Mouse (Mus musculus): Measurements from ENCODE around the gene Gm42669. TPM values are rescaled to one million over a fixed set of nuclear protein-coding genes. Genes with fewer than 3 reads are reported as not detected.

Gm42669 gene
- total RNA-seq (2023; ENCODE audit: inconsistent age), result 0.32 TPM in 1 of 4 replicates, not detected in the others

DNA sequence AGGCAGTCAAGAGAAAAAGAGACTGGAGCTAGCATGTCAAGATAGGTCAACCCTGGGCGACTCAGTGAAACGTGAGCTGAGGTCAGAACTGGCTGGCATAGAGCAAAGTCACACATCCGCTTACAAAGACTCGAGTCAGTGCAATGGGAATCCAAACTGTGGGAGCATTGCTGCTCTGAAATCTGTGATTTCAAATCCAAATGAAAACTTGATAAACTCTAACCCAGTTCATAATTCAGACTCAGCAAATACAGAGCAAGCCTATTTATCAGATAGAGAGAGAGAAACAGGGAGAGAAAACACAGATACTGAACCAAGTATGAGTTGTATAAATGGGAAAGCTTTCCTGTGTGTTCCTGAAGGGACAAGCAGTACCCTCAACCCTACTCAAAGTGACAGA, at the start of gene Gm42669:
Gene Gm42669, plus strand, starts transcription at position 301 of the 400 bp plus-strand sequence.

DNA sequence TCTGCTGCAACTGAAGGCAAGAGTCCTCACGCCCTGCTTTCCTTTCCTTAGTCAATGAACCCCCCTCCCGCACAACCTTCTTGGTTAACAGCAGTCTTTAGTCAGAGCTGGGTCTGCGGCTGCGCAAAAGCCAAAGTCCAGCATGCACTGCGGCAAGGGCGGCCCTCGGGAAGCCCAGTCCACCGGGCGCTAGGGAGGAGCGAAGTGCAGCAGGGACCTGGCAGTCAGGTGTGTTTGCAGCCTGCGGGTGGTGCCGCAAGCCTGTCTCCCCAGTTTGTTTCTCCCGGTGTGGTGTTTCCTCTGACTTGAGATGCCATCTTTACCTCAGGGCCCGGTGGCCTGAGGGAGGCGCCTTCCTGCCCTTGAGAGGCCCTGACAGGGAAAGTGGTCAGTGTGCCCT, 27.2 kb downstream of the Gm42669 start, which contains the start of gene 1700028K03Rik:
Gene 1700028K03Rik, plus strand, starts transcription at position 129 of the 400 bp plus-strand sequence.

DNA sequence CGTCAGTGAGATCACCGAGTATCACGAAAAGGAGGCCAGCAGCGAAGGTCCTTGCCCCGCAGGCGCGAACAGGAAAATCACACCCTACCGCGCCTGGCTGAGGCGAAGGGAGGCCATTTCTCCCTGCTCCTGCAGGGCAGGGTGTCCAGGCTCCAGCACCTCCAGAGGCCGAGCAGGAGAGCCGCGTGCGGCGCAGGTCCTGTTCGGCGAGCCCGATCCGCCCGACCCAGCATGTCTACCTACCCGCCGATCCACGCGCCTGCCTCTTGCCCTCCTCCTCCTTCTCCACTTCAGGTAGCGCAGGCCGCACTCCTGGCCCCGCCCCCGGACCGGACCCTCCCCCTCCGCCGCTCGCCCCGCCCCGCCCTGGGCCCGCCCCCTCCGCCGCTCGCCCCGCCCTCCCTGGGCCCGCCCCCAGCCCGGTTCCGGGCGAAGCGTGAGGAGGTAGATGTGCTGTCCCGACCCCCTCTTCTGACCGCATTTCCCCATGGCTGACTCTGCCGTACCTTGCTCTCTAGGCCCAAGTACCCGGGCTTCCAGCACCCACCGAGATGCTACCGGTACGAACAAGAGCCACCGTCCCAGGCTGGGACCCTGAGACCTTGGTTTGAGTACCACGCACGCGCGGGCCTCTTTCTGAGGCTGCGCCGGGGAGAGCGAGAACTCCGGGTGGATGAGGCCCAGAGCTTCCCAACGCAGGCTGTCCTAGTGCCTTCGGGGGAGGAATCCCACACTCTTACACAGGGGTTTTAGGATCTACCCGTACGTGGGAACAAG, 90.1 kb downstream of the Gm42669 start, which contains the start of the genes Rpap2 and Glmn:
Gene Rpap2, plus strand, starts transcription at position 73 of the 777 bp plus-strand sequence.
Gene Glmn, minus strand, starts transcription at position 588 of the 777 bp plus-strand sequence.

Other genes with a start within 250 kb of the Gm42669 start
- gene Tgfbr3, start 218.0 kb upstream of the Gm42669 start, total RNA-seq (2023; ENCODE audit: inconsistent age), result 0.38 to 0.54 TPM (median 0.47 TPM) in 4 replicates
- gene Brdt, start 176.5 kb upstream of the Gm42669 start, total RNA-seq (2023; ENCODE audit: inconsistent age), result 0.51 to 1.3 TPM (median 0.65 TPM) in 4 replicates
- not detected in 4 replicates for gene Ephx4, start 104.9 kb upstream of the Gm42669 start, total RNA-seq (2023; ENCODE audit: inconsistent age)
- not detected in 4 replicates for gene Lpcat2b, start 76.1 kb upstream of the Gm42669 start, total RNA-seq (2023; ENCODE audit: inconsistent age)
- gene Btbd8, start 69.6 kb upstream of the Gm42669 start, total RNA-seq (2023; ENCODE audit: inconsistent age), result 13.8 to 17.9 TPM (median 16.0 TPM) in 4 replicates
- gene 1700028K03Rik, start 27.1 kb downstream of the Gm42669 start, total RNA-seq (2023; ENCODE audit: inconsistent age), result 0.09 TPM in 1 of 4 replicates, not detected in the others
- 15.3 to 21.4 TPM (median 19.4 TPM) in 4 replicates for gene Rpap2, start 89.8 kb downstream of the Gm42669 start, total RNA-seq (2023; ENCODE audit: inconsistent age)
- gene Glmn, start 90.3 kb downstream of the Gm42669 start, total RNA-seq (2023; ENCODE audit: inconsistent age), result 9.7 to 16.9 TPM (median 13.4 TPM) in 4 replicates
- 45.2 to 50.2 TPM (median 47.1 TPM) in 4 replicates for gene Gfi1, start 218.4 kb downstream of the Gm42669 start, total RNA-seq (2023; ENCODE audit: inconsistent age)

All from B cell, adult (primary cell).